Mouse (Mus musculus): Measurements from ENCODE around the gene BC025920. TPM values are rescaled to one million over a fixed set of nuclear protein-coding genes. Genes with fewer than 3 reads are reported as not detected.

BC025920 gene
- polyA plus RNA-seq, 1 experiment from 2014 or later, result 0.85 TPM

DNA sequence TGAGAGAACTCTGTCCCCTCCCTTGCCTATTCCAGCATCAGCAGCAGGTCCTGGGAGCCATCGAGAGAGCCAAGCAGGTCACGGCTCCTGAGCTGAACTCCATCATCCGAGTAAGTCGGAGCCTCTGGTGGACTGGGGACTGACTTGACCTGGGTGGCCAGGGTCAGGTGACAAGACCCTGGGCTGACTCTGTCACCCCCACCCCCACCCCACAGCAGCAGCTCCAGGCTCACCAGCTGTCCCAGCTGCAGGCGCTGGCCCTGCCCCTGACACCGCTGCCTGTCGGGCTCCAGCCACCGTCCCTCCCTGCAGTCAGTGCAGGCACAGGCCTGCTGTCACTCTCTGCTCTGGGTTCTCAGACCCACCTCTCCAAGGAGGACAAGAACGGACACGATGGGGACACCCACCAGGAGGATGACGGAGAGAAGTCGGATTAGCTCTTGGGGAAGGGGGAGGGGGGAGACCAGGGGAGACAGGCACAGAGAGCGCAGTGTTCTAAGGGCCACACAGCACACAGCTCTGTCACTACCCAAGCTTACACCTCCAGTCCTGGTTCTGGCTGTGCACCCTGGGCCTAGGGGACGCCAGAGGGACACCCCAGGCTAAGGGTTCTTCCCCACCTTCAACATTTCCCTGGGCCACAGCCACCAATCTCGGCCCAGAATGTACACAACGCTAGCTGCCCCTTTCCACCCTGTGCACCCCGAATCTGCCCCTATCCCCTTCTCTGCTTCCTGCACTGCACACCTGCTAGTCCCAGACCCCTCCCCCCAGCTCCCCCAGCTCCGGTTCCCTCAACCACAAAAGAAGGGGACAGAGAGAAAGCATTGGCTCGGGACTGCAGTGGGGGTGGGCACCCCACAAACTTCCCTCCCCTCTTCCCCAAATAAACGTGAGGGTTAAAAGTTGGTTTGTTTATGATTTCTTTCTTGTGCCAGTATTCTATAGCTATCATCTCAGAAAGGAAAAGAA, 40.5 kb upstream of the BC025920 start:
- Histone ChIP-seq H3K4me2 (replicated peaks) (no peak overlapping the region), H3K27ac (no peak overlapping the region), H3K36me3 (peaks cover 22% of the 10 kb centered on the region), H3K27me3 (replicated peaks) (no peaks in the 10 kb centered on the region), H3K4me3 (replicated peaks) (no peak overlapping the region), H3K9ac (no peak overlapping the region), H3K9me3 (no peaks in the 10 kb centered on the region), H3K4me1 (replicated peaks) (peaks cover 72% of the 10 kb centered on the region)
- 58% methylated on average over 20 of the region's 20 CpGs for WGBS
- ATAC-seq, result no peak

DNA sequence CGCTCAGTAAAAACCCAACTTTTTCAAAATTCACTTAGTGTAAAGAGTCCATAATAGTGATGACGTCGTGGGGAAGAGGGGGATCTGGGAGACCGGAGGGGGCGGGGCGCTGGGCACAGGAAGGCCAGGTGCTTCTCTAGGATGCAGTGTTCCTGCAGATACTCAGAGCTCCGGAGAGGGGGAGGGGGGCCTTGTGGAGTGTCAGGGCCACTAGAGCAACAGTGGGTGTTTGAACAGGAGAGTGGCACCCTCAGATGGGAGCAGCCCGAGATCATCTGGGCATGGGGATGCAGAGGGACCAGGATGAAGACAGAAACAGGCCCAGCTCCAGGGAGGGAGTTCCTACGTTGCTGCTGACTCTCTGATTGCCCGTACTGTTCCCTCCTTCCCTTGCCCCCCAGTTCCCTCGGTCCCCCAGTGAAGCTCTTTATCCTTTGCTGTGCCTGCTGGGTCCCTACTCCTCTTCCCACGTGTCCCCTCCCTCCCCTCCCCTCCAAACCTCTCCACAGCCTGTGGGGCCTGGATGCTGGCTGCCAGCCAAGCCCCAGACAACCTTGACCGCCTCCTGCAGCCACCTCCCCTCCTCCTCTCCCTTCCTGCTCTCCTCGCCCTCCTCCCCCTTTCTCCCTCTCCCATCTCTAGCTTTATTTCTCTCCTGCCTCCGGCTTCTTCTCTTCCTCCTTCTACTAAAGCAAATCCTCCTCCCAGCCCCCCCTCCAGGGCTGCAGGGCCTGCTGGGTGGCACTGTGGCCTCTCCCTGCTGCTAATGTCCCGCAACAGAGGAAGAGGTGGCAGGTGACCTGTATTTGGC, 37.5 kb upstream of the BC025920 start:
- Histone ChIP-seq H3K36me3 (peaks cover 19% of the 10 kb centered on the region), H3K4me2 (replicated peaks) (peak overlapping the region; percentile 44), H3K9ac (0 out of 2 replicates have a peak overlapping the region, but pooled peaks have one; percentile 6), H3K27ac (peak overlapping the region; percentile 83), H3K4me1 (replicated peaks) (peaks cover 66% of the 10 kb centered on the region), H3K4me3 (replicated peaks) (no peak overlapping the region), H3K9me3 (no peaks in the 10 kb centered on the region), H3K27me3 (replicated peaks) (0 out of 2 replicates have a peak, but pooled peaks cover 3% of the 10 kb centered on the region)
- 8% methylated on average over 16 of the region's 16 CpGs for WGBS
- ATAC-seq, result peak; percentile 11

DNA sequence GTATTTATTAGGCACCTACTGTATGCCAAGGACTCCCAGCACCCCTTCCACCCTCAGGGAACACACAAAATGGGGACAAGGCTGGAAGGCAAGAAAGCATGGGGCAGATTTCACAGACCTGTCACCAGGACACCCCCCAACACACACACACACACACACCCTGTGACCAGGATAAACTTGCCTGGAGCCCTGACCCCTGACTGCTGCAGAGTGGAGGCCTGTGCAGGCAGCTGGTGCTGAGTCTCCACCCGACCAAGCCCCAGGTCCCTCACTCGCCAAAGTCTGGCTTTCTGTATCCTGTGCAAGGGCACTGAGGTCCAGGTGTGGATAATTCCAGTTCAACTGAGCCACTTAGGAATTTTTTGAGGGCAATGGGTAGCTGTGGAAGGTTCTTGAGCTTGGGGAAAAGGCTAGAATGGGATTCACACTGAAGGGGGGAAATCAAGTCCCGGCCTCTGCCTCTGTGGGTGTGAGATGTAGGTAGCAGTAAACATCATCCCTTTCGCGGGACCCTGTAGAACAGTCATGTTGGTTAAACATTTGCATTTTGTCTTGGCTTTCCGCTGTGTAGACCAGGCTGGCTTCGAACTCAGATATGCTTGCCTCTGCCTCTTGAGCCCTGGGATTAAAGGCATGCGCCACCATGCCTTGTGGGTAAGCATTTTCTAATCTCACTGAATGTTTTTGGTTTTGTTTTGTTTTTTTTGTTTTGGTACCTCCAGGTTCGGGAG, 36.4 kb upstream of the BC025920 start:
- H3K4me1 ChIP-seq (replicated peaks), result peaks cover 64% of the 10 kb centered on the region
- H3K4me2 ChIP-seq (replicated peaks), result no peak overlapping the region
- H3K36me3 ChIP-seq, result peaks cover 17% of the 10 kb centered on the region
- no peak for ATAC-seq
- H3K27ac ChIP-seq, result peak overlapping the region; percentile 83
- 0 out of 2 replicates have a peak, but pooled peaks cover 3% of the 10 kb centered on the region for H3K27me3 ChIP-seq (replicated peaks)
- no peak overlapping the region for H3K4me3 ChIP-seq (replicated peaks)
- no peaks in the 10 kb centered on the region for H3K9me3 ChIP-seq
- WGBS, result 63% methylated on average over 9 of the region's 9 CpGs
- no peak overlapping the region for H3K9ac ChIP-seq

DNA sequence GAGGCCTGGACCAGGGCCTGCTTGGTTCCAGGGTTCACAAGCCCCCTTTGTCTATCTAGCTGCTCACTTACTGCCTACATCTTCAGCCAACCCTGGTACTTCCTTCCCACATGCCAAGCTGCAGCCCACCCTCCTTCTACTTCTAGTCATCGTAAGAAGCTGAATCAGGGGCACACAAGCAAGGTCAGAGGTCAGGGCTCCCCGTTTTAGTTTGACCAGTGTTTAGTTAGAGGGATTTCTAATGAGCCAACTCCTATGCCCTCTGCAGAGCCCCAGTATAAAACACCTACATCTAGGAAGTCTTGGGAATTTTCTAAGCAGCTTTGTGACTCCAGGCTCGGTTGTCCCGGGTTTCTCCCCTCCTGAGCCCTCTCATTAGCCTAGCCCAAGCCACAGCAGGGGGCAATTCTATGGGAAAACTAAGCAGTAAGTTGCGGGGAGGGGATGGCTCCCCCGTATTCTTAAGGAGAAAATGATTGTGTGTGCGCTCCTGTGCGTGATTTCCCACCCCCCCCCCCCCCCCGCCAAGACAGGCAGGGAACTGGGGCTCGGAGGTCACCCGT, 35.8 kb upstream of the BC025920 start:
- peak overlapping the region; percentile 26; the same call in 1 of the 2 replicates for H3K9ac ChIP-seq
- H3K4me2 ChIP-seq (replicated peaks), result peak overlapping the region; percentile 82
- 0 out of 2 replicates have a peak, but pooled peaks have one; percentile 0 for ATAC-seq
- 0 out of 2 replicates have a peak, but pooled peaks cover 3% of the 10 kb centered on the region for H3K27me3 ChIP-seq (replicated peaks)
- H3K9me3 ChIP-seq, result no peaks in the 10 kb centered on the region
- H3K36me3 ChIP-seq, result peaks cover 12% of the 10 kb centered on the region
- whole genome bisulfite sequencing, result 5% methylated on average over 11 of the region's 11 CpGs
- peak overlapping the region; percentile 82 for H3K27ac ChIP-seq
- peaks cover 61% of the 10 kb centered on the region for H3K4me1 ChIP-seq (replicated peaks)
- peak overlapping the region; percentile 44 for H3K4me3 ChIP-seq (replicated peaks)

DNA sequence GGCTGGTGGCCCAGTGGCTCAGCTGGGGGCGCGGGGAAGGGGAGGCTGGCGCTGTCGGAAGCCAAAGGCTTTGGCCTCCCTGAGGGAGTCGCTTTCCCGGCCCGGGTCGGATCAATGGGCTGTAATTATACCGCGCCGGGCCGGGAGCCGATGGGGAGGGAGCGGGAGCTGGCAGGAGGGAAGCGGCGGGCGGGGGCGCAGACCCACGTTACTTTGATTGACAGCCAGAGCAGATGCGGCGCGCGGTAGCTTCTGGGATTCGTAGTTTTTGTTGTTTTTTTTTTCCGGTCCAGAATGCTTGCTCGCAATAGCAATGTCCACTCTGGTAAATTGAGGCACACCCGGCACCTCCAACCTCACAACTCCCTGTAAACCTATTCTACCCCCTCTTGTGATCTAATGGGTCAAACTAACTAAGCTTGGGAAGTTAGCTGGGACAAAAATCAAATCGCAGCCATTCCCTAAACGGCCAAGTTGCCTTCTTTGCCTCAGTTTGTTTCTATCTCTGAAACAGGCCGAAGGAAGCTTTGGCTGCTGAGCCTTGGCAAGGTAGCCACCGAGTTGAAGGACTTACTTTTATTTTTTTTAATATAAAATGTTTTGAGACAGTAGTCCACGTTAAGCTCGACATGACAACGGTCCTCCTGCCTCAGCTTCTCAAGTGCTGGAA, 35.1 kb upstream of the BC025920 start:
- H3K9ac ChIP-seq, result peak overlapping the region; percentile 26
- H3K4me3 ChIP-seq (replicated peaks), result peak overlapping the region; percentile 44
- peak overlapping the region; percentile 82 for H3K27ac ChIP-seq
- WGBS, result under 1% methylated on average over 34 of the region's 34 CpGs
- 0 out of 2 replicates have a peak, but pooled peaks cover 3% of the 10 kb centered on the region for H3K27me3 ChIP-seq (replicated peaks)
- H3K4me1 ChIP-seq (replicated peaks), result peaks cover 64% of the 10 kb centered on the region
- peak overlapping the region; percentile 82 for H3K4me2 ChIP-seq (replicated peaks)
- ATAC-seq, result peak; percentile 61
- H3K36me3 ChIP-seq, result peaks cover 5% of the 10 kb centered on the region; the same call in 1 of the 2 replicates
- no peaks in the 10 kb centered on the region for H3K9me3 ChIP-seq

DNA sequence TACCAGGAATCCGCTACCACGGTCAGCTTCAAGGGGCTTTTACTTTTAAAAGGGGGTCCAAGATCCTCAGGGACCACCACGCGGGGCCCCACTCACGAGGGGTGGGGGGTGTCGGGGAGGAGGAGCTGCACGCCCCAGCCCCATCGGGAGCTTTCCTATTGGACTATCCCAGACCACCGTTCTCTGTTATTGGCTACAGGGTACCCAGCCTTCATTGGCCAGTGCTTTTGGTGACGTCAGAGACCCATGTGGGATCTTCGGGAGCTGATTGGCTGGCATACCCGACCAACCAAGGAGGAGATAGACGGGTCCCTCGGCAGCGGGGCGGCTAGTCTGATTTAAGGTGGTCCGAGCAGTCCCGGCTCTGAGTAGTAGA, 34.6 kb upstream of the BC025920 start:
- ATAC-seq, result peak; percentile 89
- peak overlapping the region; percentile 44 for H3K4me3 ChIP-seq (replicated peaks)
- peak overlapping the region; percentile 6; the same call in 1 of the 2 replicates for H3K9ac ChIP-seq
- WGBS, result under 1% methylated on average over 18 of the region's 18 CpGs
- 0 out of 2 replicates have a peak, but pooled peaks cover 3% of the 10 kb centered on the region for H3K27me3 ChIP-seq (replicated peaks)
- no peaks in the 10 kb centered on the region for H3K36me3 ChIP-seq
- peak overlapping the region; percentile 82 for H3K4me2 ChIP-seq (replicated peaks)
- peak overlapping the region; percentile 79 for H3K27ac ChIP-seq
- no peaks in the 10 kb centered on the region for H3K9me3 ChIP-seq
- H3K4me1 ChIP-seq (replicated peaks), result peaks cover 69% of the 10 kb centered on the region

DNA sequence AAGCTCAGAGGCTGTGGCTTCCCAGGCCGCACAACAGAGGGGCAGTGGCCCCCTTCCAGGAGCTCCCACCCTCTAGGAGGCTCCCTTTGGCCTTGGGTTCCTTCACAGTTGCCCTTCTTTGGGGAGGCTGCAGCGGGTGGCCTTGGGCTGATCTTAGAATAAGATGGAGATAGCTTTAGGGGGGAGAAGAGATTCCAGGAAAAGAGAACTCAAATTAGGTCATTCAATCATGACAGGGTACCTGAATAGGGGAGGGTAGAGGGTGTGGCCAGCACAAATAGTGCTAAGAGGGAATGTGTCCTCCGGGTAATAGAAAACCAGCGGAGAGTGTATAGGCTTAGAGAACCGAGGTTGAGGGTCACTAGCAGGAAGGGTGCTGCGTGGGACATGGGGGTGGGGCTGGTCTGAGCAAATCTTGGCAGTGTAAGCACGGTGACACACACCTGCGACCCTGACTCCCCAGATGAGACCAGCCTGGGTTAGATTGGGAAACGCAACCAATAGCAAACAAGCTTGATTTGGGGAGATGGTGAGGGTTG, 33.9 kb upstream of the BC025920 start:
- Histone ChIP-seq H3K4me2 (replicated peaks) (peak overlapping the region; percentile 82), H3K27ac (peak overlapping the region; percentile 72)

DNA sequence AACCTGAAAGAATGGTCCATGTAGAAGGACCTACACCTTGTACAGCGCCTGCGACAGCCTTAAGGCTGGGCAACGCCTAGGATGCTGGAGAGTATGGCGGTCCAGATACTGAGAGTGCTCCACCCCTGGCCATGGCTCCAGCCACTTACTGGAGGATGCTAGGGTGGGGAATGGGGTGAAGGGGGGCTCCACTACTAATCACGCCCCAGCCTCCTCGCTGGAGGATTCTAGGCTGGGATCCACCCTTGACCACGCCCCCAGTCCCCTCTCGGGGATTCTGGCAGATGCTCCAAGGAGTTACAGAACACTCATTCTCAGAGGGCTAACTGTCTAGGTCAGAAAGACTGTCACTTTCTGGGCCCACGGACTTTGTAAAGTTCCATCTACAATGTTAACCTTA, 33.1 kb upstream of the BC025920 start:
- no peak overlapping the region for H3K9ac ChIP-seq
- 0 out of 2 replicates have a peak, but pooled peaks cover 3% of the 10 kb centered on the region for H3K27me3 ChIP-seq (replicated peaks)
- no peak overlapping the region for H3K4me3 ChIP-seq (replicated peaks)
- 18% methylated on average over 9 of the region's 9 CpGs for WGBS
- H3K36me3 ChIP-seq, result no peaks in the 10 kb centered on the region
- ATAC-seq, result no peak
- H3K4me1 ChIP-seq (replicated peaks), result peaks cover 65% of the 10 kb centered on the region
- peak overlapping the region; percentile 44; the same call in 1 of the 2 replicates for H3K27ac ChIP-seq
- H3K4me2 ChIP-seq (replicated peaks), result peak overlapping the region; percentile 82
- no peaks in the 10 kb centered on the region for H3K9me3 ChIP-seq

More for the DNA sequence above, 33.9 kb upstream of the BC025920 start:
- Histone ChIP-seq H3K9ac (no peak overlapping the region), H3K9me3 (no peaks in the 10 kb centered on the region), H3K4me1 (replicated peaks) (peaks cover 69% of the 10 kb centered on the region), H3K27me3 (replicated peaks) (0 out of 2 replicates have a peak, but pooled peaks cover 3% of the 10 kb centered on the region), H3K4me3 (replicated peaks) (peak overlapping the region; percentile 27), H3K36me3 (no peaks in the 10 kb centered on the region)
- peak; percentile 3; the same call in 1 of the 2 replicates for ATAC-seq
- 5% methylated on average over 9 of the region's 9 CpGs for WGBS

DNA sequence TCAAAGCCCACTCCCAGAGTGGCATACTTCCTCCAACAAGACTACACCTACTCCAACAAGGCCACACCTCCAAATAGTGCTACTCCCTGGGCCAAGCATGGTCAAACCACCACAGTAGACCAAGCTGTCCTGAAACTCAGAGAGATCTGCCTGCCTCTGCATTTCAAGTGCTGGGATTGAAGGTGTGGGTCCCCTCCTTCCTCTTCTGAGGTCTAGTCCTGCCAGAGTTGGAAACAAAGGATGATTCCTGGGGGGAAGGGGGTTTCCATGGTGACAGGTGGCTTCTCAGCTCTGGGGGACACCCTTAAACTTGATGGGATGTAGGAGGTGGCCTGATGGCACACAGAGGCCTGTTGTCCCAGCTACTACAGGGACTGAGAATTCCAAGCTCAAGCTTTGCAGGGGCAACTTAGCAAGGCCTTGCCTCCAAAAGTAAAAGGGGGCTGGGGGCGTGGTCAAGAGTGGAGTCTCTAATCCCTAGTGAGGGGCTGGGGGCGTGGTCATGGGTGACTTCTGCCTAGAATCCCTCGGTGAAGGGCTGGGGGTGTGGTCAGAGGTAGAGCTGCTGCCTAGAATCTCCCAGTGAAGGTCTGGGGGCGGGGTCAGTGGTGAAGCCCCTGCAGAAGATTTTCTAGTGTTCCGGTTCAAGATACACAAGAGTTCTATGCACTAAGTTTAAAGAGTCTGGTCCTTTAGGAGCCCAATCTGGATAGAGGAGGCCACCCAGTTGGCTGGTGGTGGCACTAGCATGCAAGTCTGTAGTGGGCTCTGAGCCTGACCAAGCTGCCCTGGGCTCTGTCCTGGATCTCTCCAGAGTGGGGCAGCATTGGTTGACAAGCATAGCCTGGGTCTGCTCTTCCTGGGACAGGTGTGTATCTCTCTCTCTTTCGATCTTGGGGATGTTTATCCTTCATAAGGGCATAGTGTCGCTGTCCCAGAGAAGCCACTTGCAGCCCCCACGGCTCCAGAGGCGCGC, 31.7 kb upstream of the BC025920 start, which contains the start of gene Tle2:
Tle2 (plus strand) TSS at position 481 of the 976 bp plus-strand sequence.
- peaks cover 53% of the 10 kb centered on the region for H3K4me1 ChIP-seq (replicated peaks)
- H3K4me3 ChIP-seq (replicated peaks), result peak within 1 kb of the TSS; percentile 60
- peak within 1 kb of the TSS; percentile 92 for H3K4me2 ChIP-seq (replicated peaks)
- H3K27me3 ChIP-seq (replicated peaks), result 0 out of 2 replicates have a peak, but pooled peaks cover 3% of the 10 kb centered on the region
- no peaks in the 10 kb centered on the region for H3K9me3 ChIP-seq
- H3K9ac ChIP-seq, result peak within 1 kb of the TSS; percentile 69
- H3K27ac ChIP-seq, result peak within 1 kb of the TSS; percentile 44; the same call in 1 of the 2 replicates
- WGBS, result 26% methylated on average over 10 of the region's 10 CpGs
- no peak for ATAC-seq
- no peaks in the 10 kb centered on the region for H3K36me3 ChIP-seq

All from intestine, embryonic 15.5 days (tissue).